Mouse (Mus musculus): ENCODE data around the gene Rabl3.

Gene Rabl3

GRCm38 (mm10) chr16:37598463-37598862, 58.8 kb downstream of the Rabl3 start:
- DNase-seq (ENCODE audit: low spot score): no peak

DNA sequence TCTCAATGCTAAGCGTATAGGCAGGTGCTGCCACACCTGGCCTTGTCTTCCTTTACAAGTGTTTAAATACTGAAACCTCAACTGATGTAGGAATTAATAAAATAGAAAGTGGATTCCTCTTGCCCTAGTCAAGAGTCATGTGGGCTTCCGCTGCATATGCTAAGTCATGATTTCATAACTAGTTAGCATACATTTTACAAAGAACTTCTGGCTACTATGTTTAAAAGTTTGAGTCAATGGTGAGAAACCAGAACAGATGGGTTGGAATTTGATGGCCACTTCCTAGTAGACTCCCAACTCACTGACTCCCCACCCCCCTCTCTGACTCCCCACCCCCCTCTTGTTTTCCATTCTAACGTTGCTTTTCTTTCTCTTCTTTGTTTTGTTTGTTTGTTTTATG, 59.6 kb downstream of the Rabl3 start:
- no peak for DNase-seq (ENCODE audit: low spot score)

DNA sequence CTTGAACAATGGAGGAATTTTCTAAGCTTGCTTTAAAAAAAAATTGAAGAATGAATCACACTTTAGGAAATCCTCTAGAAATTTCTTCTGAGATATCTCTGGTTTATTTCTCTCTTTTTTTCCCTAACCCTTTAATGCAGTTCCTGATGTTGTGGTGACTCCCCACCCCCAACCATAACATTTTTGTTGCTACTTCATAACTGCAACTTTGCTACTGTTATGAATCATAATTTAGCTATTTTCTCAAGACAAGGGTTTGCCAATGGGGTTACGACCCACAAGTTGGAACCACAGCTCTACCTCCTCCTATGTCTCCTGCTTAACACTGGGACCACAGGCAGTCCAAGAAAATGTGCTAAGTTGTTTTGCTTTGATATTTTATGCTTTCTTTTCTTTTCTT, 63.7 kb downstream of the Rabl3 start:
- no peak for DNase-seq (ENCODE audit: low spot score)

GRCm38 (mm10) chr16:37604243-37604642, 64.6 kb downstream of the Rabl3 start:
- DNase-seq (ENCODE audit: low spot score): no peak

GRCm38 (mm10) chr16:37610333-37610732, 70.6 kb downstream of the Rabl3 start:
- DNase-seq (ENCODE audit: low spot score): no peak

DNA sequence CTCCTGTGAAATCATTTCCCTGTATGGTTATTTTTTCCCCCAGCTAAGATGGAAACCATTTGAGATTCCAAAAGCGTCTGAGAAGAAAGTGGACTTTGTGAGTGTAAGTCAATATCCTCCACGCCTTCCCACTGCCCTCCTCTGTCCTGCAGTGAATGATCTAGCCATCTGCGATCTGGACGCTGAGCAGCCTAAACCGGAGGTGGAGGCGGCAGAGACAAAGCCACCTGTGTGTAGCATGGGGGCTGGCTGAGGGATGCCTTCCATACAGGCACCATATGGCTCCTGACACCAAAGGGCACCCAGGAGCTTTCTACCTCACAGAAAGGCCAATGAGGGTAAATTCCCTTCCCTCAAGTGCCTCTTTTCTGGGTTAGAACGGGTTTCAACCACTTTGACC, 71.4 kb downstream of the Rabl3 start:
- DNase-seq (ENCODE audit: low spot score): no peak

GRCm38 (mm10) chr16:37612013-37612412, 72.3 kb downstream of the Rabl3 start:
- no peak for DNase-seq (ENCODE audit: low spot score)

GRCm38 (mm10) chr16:37614540-37614939, 74.9 kb downstream of the Rabl3 start:
- DNase-seq (ENCODE audit: low spot score): no peak

DNA sequence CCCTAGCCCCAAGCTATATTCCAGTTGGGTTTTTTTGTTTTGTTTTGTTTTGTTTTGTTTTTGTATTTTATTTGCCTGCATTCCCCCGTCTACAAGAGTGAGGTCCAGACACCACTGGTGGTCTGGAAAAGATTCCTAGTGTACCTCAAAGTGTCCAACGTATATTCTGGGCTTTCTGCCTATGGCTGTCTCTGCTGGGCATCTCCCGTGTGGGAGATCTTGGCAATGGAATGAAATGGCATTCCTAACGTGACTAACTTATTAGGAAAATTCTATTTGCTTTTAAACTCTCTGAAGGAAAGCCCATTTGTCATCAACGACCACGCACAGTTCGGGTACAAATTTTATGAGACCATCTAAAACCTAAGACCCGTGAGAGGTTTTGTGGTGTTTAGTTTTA, 75.7 kb downstream of the Rabl3 start:
- DNase-seq (ENCODE audit: low spot score): no peak

DNA sequence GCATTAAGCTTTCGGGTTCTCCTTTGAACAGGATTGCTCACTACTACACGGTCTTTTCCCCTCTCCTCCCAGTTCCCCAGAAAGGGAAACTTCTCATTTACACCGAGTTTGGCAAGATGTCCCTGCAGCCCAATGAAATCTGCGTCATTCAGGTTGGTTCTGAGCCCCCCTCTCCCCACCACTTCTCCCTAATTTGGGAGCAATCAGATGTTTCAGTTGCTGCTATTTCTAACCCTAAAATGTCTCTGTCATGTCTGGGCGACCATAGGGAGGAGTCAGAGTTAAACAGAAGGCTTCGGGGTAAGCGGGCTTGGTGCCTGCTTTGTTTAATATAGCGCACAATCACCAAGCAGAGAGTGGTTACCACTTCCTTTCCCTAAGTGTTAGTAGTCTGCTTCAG, 76.4 kb downstream of the Rabl3 start:
- no peak for DNase-seq (ENCODE audit: low spot score)

GRCm38 (mm10) chr16:37617695-37618094, 78.0 kb downstream of the Rabl3 start:
- no peak for DNase-seq (ENCODE audit: low spot score)

All from c-Kit-positive CD71-positive TER-119-positive erythroid progenitor cells, embryonic 14.5 days (primary cell).